Mouse (Mus musculus) Patski (cell line): ENCODE results near the gene Nedd1. TPM values are rescaled to one million over a fixed set of nuclear protein-coding genes. Genes with fewer than 3 reads are reported as not detected.

ENCODE experiments used
- ATAC-seq: fragments of 100-300 bp; one replicate; pipeline ENCODE4 v1.8.0; 2021
- CTCF ChIA-PET: fragments of 350-600 bp; sonication (Branson Sonifier 250); formaldehyde crosslinking; loops from one replicate; lab custom pipeline; 2022; ENCODE audit warnings: inconsistent platforms; lab: Charles Lee
- POLR2A ChIA-PET: fragments of 350-600 bp; sonication (Branson Sonifier 250); formaldehyde crosslinking; loops from one replicate; lab custom pipeline; 2022; ENCODE audit warnings: antibody characterized with exemption, inconsistent platforms; lab: Charles Lee
- DNase-seq: peaks from one replicate; pipeline ENCODE4 v3.0.0-alpha.2; 2011; ENCODE audit warnings: low read depth, low spot score
- H3K27me3 ChIP-seq: fragments of 371-371 bp; one replicate; pipeline ENCODE4 v1.5.1; 2021
- CTCF ChIP-seq: fragments of 100-300 bp; IDR thresholded peaks from one replicate; pipeline ENCODE4 v1.5.1; 2021
- in situ Hi-C: fragments of 300-500 bp; cut with MboI; formaldehyde crosslinking; loops from 3 replicates; pipeline ENCODE4 v1.11.1; 2018; ENCODE audit warnings: low pct_unique_long_range_greater_than_20kb, mixed read lengths
- polyA plus RNA-seq: library from polyadenylated mRNA; unstranded; gene quantifications from one replicate; pipeline ENCODE4 v1.2.3, GENCODE M21; 2021

The Nedd1 gene
- polyA plus RNA-seq = 24.3 TPM

- TF ChIP-seq CTCF = no peak
- H3K27me3 ChIP-seq = no peaks in the 10 kb centered on the region
- ChIA-PET POLR2A (interaction anchor here (0.9 kb wide), 1 partner anchor 14 kb away, joined by 3 read pairs; no protein-coding TSS in a partner anchor), CTCF (interaction anchor here (0.9 kb wide), 1 partner anchor 10 kb away, joined by 3 read pairs; no protein-coding TSS in a partner anchor)
- in situ Hi-C loops = no loop called here
- ATAC-seq (peak; percentile 99), DNase-seq (peak; percentile 58)
Observed at GRCm38 (mm10) chr10:92721771-92722619, at the start of gene Nedd1. Gene Nedd1, minus strand, starts transcription at chr10:92722420.

- H3K27me3 ChIP-seq = no peaks in the 10 kb centered on the region
- ChIA-PET POLR2A (no interaction called here), CTCF (no interaction called here)
- DNase-seq (no peak), ATAC-seq (no peak)
- in situ Hi-C loops = no loop called here
- TF ChIP-seq CTCF = no peak
Observed at GRCm38 (mm10) chr10:92754359-92754758, 32.1 kb upstream of the Nedd1 start.

GRCm38 (mm10) chr10:92730339-92730738 lies 8.1 kb upstream of the Nedd1 start:
- DNase-seq (no peak), ATAC-seq (no peak)
- ChIA-PET POLR2A (no interaction called here), CTCF (no interaction called here)
- no peak for TF ChIP-seq CTCF
- peaks cover 14% of the 10 kb centered on the region for H3K27me3 ChIP-seq
- in situ Hi-C loops = no loop called here

- TF ChIP-seq CTCF = no peak
- ATAC-seq = no peak
- in situ Hi-C loops = no loop called here
- DNase-seq = no peak
- POLR2A ChIA-PET = no interaction called here
- peaks cover 11% of the 10 kb centered on the region for H3K27me3 ChIP-seq
- CTCF ChIA-PET = no interaction called here
Observed at GRCm38 (mm10) chr10:92728723-92729122, 6.5 kb upstream of the Nedd1 start.

GRCm38 (mm10) chr10:92722620-92722988 lies 384 bp upstream of the Nedd1 start:
- CTCF ChIA-PET = no interaction called here
- POLR2A ChIA-PET = interaction anchor here (0.6 kb wide), 1 partner anchor 939 kb away, joined by 3 read pairs; no protein-coding TSS in a partner anchor
- in situ Hi-C loops = no loop called here
- DNase-seq = no peak
- no peaks in the 10 kb centered on the region for H3K27me3 ChIP-seq
- no peak for ATAC-seq
- TF ChIP-seq CTCF = no peak

GRCm38 (mm10) chr10:92699032-92699431 lies 23.2 kb downstream of the Nedd1 start:
- ChIA-PET CTCF (no interaction called here), POLR2A (no interaction called here)
- H3K27me3 ChIP-seq = no peaks in the 10 kb centered on the region
- TF ChIP-seq CTCF = no peak
- ATAC-seq (no peak), DNase-seq (no peak)
- in situ Hi-C loops = no loop called here

- in situ Hi-C loops = no loop called here
- POLR2A ChIA-PET = no interaction called here
- CTCF ChIA-PET = no interaction called here
- no peak for TF ChIP-seq CTCF
- no peak for ATAC-seq
- H3K27me3 ChIP-seq = no peaks in the 10 kb centered on the region
- no peak for DNase-seq
Observed at GRCm38 (mm10) chr10:92675056-92675455, 47.2 kb downstream of the Nedd1 start.

- in situ Hi-C loops = no loop called here
Observed at GRCm38 (mm10) chr10:92671906-92672305, 50.3 kb downstream of the Nedd1 start.

GRCm38 (mm10) chr10:92665287-92665686 lies 56.9 kb downstream of the Nedd1 start:
- ChIA-PET POLR2A (no interaction called here), CTCF (no interaction called here)
- ATAC-seq (no peak), DNase-seq (no peak)
- H3K27me3 ChIP-seq = peaks cover 16% of the 10 kb centered on the region
- TF ChIP-seq CTCF = no peak
- in situ Hi-C loops = no loop called here

More at GRCm38 (mm10) chr10:92671906-92672305, 50.3 kb downstream of the Nedd1 start:
- peaks cover 6% of the 10 kb centered on the region for H3K27me3 ChIP-seq
- ChIA-PET CTCF (no interaction called here), POLR2A (no interaction called here)
- no peak for DNase-seq
- no peak for TF ChIP-seq CTCF
- no peak for ATAC-seq

- DNase-seq = no peak
- no peak for TF ChIP-seq CTCF
- no peak for ATAC-seq
Observed at GRCm38 (mm10) chr10:92653266-92653665, 69.0 kb downstream of the Nedd1 start.

GRCm38 (mm10) chr10:92652399-92652920 lies 69.8 kb downstream of the Nedd1 start:
- DNase-seq (no peak), ATAC-seq (no peak)
- in situ Hi-C loops = loop anchor here (5.0 to 10.0 kb wide), 3 partner anchors 350 to 1105 kb away; no protein-coding TSS in a partner anchor
- CTCF ChIA-PET = interaction anchor here (0.6 to 1.3 kb wide), 4 partner anchors 11 to 1352 kb away, joined by 3 to 4 read pairs (median 3); no protein-coding TSS in a partner anchor
- TF ChIP-seq CTCF = peak; percentile 24
- H3K27me3 ChIP-seq = peaks cover 4% of the 10 kb centered on the region
- POLR2A ChIA-PET = no interaction called here

More at GRCm38 (mm10) chr10:92653266-92653665, 69.0 kb downstream of the Nedd1 start:
- ChIA-PET CTCF (interaction anchor here (0.6 kb wide), 1 partner anchor 85 kb away, joined by 3 read pairs; no protein-coding TSS in a partner anchor), POLR2A (no interaction called here)
- peaks cover 6% of the 10 kb centered on the region for H3K27me3 ChIP-seq
- in situ Hi-C loops = loop anchor here (5.0 to 10.0 kb wide), 3 partner anchors 351 to 1106 kb away; no protein-coding TSS in a partner anchor
